Mouse (Mus musculus) kidney, adult 9 months (tissue): ENCODE measurements around the gene Zfp768.
A peak's percentile ranks its signal among the peaks of the same experiment; 100 is the strongest.
"Not testable (repeated sequence)": the region's sequence is repeated elsewhere in the genome, so short reads cannot be mapped to it uniquely, and the experiment has no call there.

Experiments used
- DNase-seq: peaks from one replicate; pipeline ENCODE4 v3.0.0; 2022

The Zfp768 gene

GRCm38 (mm10) chr7:127355796-127356195 is 10.4 kb upstream of the Zfp768 start:
- DNase-seq, result no peak

GRCm38 (mm10) chr7:127351230-127352004 is 6.0 kb upstream of the Zfp768 start:
- no peak for DNase-seq

- DNase-seq, result peak; percentile 82
Observed at GRCm38 (mm10) chr7:127346676-127347075, 1.3 kb upstream of the Zfp768 start.

GRCm38 (mm10) chr7:127345092-127345491 is 297 bp downstream of the Zfp768 start:
- peak; percentile 73 for DNase-seq

GRCm38 (mm10) chr7:127344371-127344770 is 1.0 kb downstream of the Zfp768 start:
- peak; percentile 69 for DNase-seq

- no peak for DNase-seq
Observed at GRCm38 (mm10) chr7:127343351-127344019, 1.9 kb downstream of the Zfp768 start.

- DNase-seq, result no peak
Observed at GRCm38 (mm10) chr7:127342888-127343287, 2.5 kb downstream of the Zfp768 start.

- peak; percentile 58 for DNase-seq
Observed at GRCm38 (mm10) chr7:127342332-127342731, 3.1 kb downstream of the Zfp768 start.

- not testable (repeated sequence) for DNase-seq
Observed at GRCm38 (mm10) chr7:127341861-127342260, 3.5 kb downstream of the Zfp768 start.

- DNase-seq, result peak; percentile 90
Observed at GRCm38 (mm10) chr7:127341356-127341755, 4.0 kb downstream of the Zfp768 start.

GRCm38 (mm10) chr7:127337636-127338035 is 7.8 kb downstream of the Zfp768 start:
- peak; percentile 43 for DNase-seq

GRCm38 (mm10) chr7:127335604-127336003 is 9.8 kb downstream of the Zfp768 start:
- no peak for DNase-seq

- DNase-seq, result no peak
Observed at GRCm38 (mm10) chr7:127333240-127333639, 12.1 kb downstream of the Zfp768 start.

- peak; percentile 46 for DNase-seq
Observed at GRCm38 (mm10) chr7:127326685-127327084, 18.7 kb downstream of the Zfp768 start.

GRCm38 (mm10) chr7:127325550-127325949 is 19.8 kb downstream of the Zfp768 start:
- peak; percentile 63 for DNase-seq

GRCm38 (mm10) chr7:127324944-127325343 is 20.4 kb downstream of the Zfp768 start:
- DNase-seq, result no peak

- peak; percentile 35 for DNase-seq
Observed at GRCm38 (mm10) chr7:127322085-127322484, 23.3 kb downstream of the Zfp768 start.

GRCm38 (mm10) chr7:127321106-127321505 is 24.3 kb downstream of the Zfp768 start:
- DNase-seq, result no peak

GRCm38 (mm10) chr7:127313912-127314311 is 31.5 kb downstream of the Zfp768 start:
- DNase-seq, result no peak

GRCm38 (mm10) chr7:127309951-127310350 is 35.4 kb downstream of the Zfp768 start:
- DNase-seq, result no peak

GRCm38 (mm10) chr7:127308887-127309286 is 36.5 kb downstream of the Zfp768 start:
- DNase-seq, result peak; percentile 78

- DNase-seq, result no peak
Observed at GRCm38 (mm10) chr7:127308431-127308830, 37.0 kb downstream of the Zfp768 start.

- DNase-seq, result no peak
Observed at GRCm38 (mm10) chr7:127297586-127298193, 47.7 kb downstream of the Zfp768 start.
